32 mouse cellular contexts compared by ENCODE assay signal in genomic region chr16:10827269-10827668, GRCm38 (mm10). TPM values are rescaled to one million over a fixed set of nuclear protein-coding genes. Genes with fewer than 3 reads are reported as not detected.
DNase-seq lines count a peak whose midpoint lies in the region; ATAC-seq and TF ChIP-seq lines count a peak whose summit lies in the region.
"Had no signal": no experiment of that assay in that cellular context is flagged by ENCODE, and none has a peak within 500 bp of the region (broad histone marks: within the 10 kb centered on the region; RNA-seq: fewer than 3 reads in every experiment).

No protein-coding gene starts in this region.

- peak overlapping the region; percentile 51; the same call in 1 of the 2 replicates for H3K27ac ChIP-seq in liver, postnatal 0 days (ENCODE audit: low read depth)
- no peak overlapping the region for H3K27ac ChIP-seq in liver, embryonic 11.5 days (ENCODE audit: low read depth, low read length)
- H3K27ac ChIP-seq in thymus, adult 2 months (ENCODE audit: control insufficient read depth, insufficient read depth, low read length): peak overlapping the region; percentile 96
- no peak overlapping the region for H3K27ac ChIP-seq in forebrain, postnatal 0 days (ENCODE audit: low read depth, low read length)
- H3K27ac ChIP-seq: forebrain, embryonic 10.5 days; forebrain, embryonic 13.5 days; gastrocnemius, adult 2 months; heart, embryonic 15.5 days; hindbrain, embryonic 10.5 days; hindbrain, embryonic 13.5 days had no signal

- no peak for TF ChIP-seq EP300 in liver, postnatal 0 days (IDR thresholded peaks at IDR 0.05; ENCODE audit: low read depth)

- no peak for DNase-seq in liver, postnatal 0 days
- DNase-seq in liver, embryonic 11.5 days (ENCODE audit: low spot score): no peak
- DNase-seq in thymus, adult 2 months: peak; percentile 53
- peak; percentile 60 for DNase-seq in thymus, postnatal 25 days
- DNase-seq in right cerebral cortex, adult 2 months (ENCODE audit: low spot score in 2 of 2): no peak
- DNase-seq in urinary bladder, postnatal 10 days (ENCODE audit: low spot score): no peak
- no peak for DNase-seq in forebrain, postnatal 0 days
- DNase-seq: adrenal gland, adult 8-10 months; adrenal gland, postnatal 25 days; cerebellum, adult 18-20 months; cerebellum, adult 9-10 months; cerebellum, postnatal 14 days; gastrocnemius, adult 2 months; gastrocnemius, postnatal 14 days; heart, adult 11 months; heart, postnatal 36 days had no signal

- no peak overlapping the region for H3K4me2 ChIP-seq in liver, postnatal 0 days (ENCODE audit: low read depth, low read length)
- no peak overlapping the region for H3K4me2 ChIP-seq in liver, embryonic 11.5 days
- no peak overlapping the region for H3K4me2 ChIP-seq in forebrain, postnatal 0 days (ENCODE audit: low read depth)
- H3K4me2 ChIP-seq: forebrain, embryonic 13.5 days; heart, embryonic 12.5 days; heart, embryonic 15.5 days; hindbrain, embryonic 13.5 days had no signal

- no peak overlapping the region for H3K9ac ChIP-seq in liver, postnatal 0 days (replicated peaks)
- H3K9ac ChIP-seq in liver, embryonic 11.5 days (ENCODE audit: low read depth, low read length): no peak overlapping the region
- H3K9ac ChIP-seq in forebrain, postnatal 0 days: no peak overlapping the region
- H3K9ac ChIP-seq: forebrain, embryonic 13.5 days; heart, embryonic 12.5 days; heart, embryonic 15.5 days; hindbrain, embryonic 13.5 days had no signal

- no peaks in the 10 kb centered on the region for H3K36me3 ChIP-seq in liver, postnatal 0 days (replicated peaks; ENCODE audit: insufficient read depth, low read length)
- H3K36me3 ChIP-seq in liver, embryonic 11.5 days (ENCODE audit: control insufficient read depth, insufficient read depth, low read length): no peaks in the 10 kb centered on the region
- H3K36me3 ChIP-seq in thymus, adult 2 months (ENCODE audit: control insufficient read depth, insufficient read depth, low read length): no peaks in the 10 kb centered on the region
- H3K36me3 ChIP-seq in forebrain, postnatal 0 days (ENCODE audit: insufficient read depth): no peaks in the 10 kb centered on the region
- H3K36me3 ChIP-seq: forebrain, embryonic 10.5 days; heart, embryonic 12.5 days; heart, embryonic 15.5 days; hindbrain, embryonic 10.5 days; hindbrain, embryonic 13.5 days had no signal

- no peak for TF ChIP-seq CTCF in liver, postnatal 0 days (IDR thresholded peaks at IDR 0.05; ENCODE audit: low read depth)
- no peak for TF ChIP-seq CTCF in thymus, adult 2 months (IDR thresholded peaks at IDR 0.05; ENCODE audit: borderline replicate concordance, control insufficient read depth, extremely low read depth, insufficient read depth, low read length, poor library complexity)
- TF ChIP-seq CTCF in forebrain, postnatal 0 days (IDR thresholded peaks at IDR 0.05; ENCODE audit: low read depth): no peak

- peak; percentile 40; the same call in 1 of the 2 replicates for TF ChIP-seq POLR2A in thymus, adult 2 months (IDR thresholded peaks at IDR 0.05; ENCODE audit: control insufficient read depth, extremely low read depth, insufficient read depth, low read length, poor library complexity)

- H3K4me3 ChIP-seq in liver, postnatal 0 days (ENCODE audit: low read depth, low read length): no peak overlapping the region
- H3K4me3 ChIP-seq in liver, embryonic 11.5 days (ENCODE audit: low read depth, low read length): no peak overlapping the region
- peak overlapping the region; percentile 2; the same call in 1 of the 2 replicates for H3K4me3 ChIP-seq in thymus, adult 2 months (ENCODE audit: control insufficient read depth, insufficient read depth, low read length)
- no peak overlapping the region for H3K4me3 ChIP-seq in forebrain, postnatal 0 days (ENCODE audit: low read depth, low read length)
- H3K4me3 ChIP-seq: forebrain, embryonic 10.5 days; forebrain, embryonic 13.5 days; gastrocnemius, adult 2 months; heart, embryonic 12.5 days; heart, embryonic 15.5 days; hindbrain, embryonic 10.5 days; hindbrain, embryonic 13.5 days had no signal

- no peak for ATAC-seq in liver, postnatal 0 days
- no peak for ATAC-seq in liver, embryonic 11.5 days (replicated peaks; ENCODE audit: low FRiP score)
- ATAC-seq in forebrain, postnatal 0 days: no peak
- ATAC-seq: activated CD4-positive, CD25-positive, alpha-beta regulatory T cell, adult 4 months; CD4-positive, CD25-positive, alpha-beta regulatory T cell, adult 4 months; forebrain, embryonic 13.5 days; forebrain, embryonic 16.5 days; hindbrain, embryonic 16.5 days had no signal

- WGBS in liver, postnatal 0 days (ENCODE audit: insufficient replicate concordance): 75% methylated on average over 9 of the region's 9 CpGs
- WGBS in liver, embryonic 11.5 days: 85% methylated on average over 9 of the region's 9 CpGs
- WGBS in thymus, adult 2 months: 50% methylated on average over 9 of the region's 9 CpGs
- WGBS in forebrain, postnatal 0 days: 93% methylated on average over 9 of the region's 9 CpGs

- H3K9me3 ChIP-seq in liver, postnatal 0 days (ENCODE audit: low read length): no peaks in the 10 kb centered on the region
- H3K9me3 ChIP-seq in liver, embryonic 11.5 days (ENCODE audit: control insufficient read depth, low read length): no peaks in the 10 kb centered on the region
- no peaks in the 10 kb centered on the region for H3K9me3 ChIP-seq in forebrain, postnatal 0 days (ENCODE audit: low read length)
- H3K9me3 ChIP-seq: forebrain, embryonic 10.5 days; forebrain, embryonic 13.5 days; heart, embryonic 15.5 days; hindbrain, embryonic 10.5 days; hindbrain, embryonic 13.5 days had no signal

- no peaks in the 10 kb centered on the region for H3K4me1 ChIP-seq in liver, postnatal 0 days (ENCODE audit: insufficient read depth)
- H3K4me1 ChIP-seq in liver, embryonic 11.5 days (replicated peaks; ENCODE audit: control insufficient read depth, insufficient read depth, low read length): no peaks in the 10 kb centered on the region
- H3K4me1 ChIP-seq in thymus, adult 2 months (replicated peaks; ENCODE audit: control insufficient read depth, insufficient read depth, low read length): peaks cover 47% of the 10 kb centered on the region
- H3K4me1 ChIP-seq in forebrain, postnatal 0 days (ENCODE audit: insufficient read depth): no peaks in the 10 kb centered on the region
- H3K4me1 ChIP-seq: forebrain, embryonic 10.5 days; forebrain, embryonic 13.5 days; heart, embryonic 12.5 days; heart, embryonic 15.5 days; hindbrain, embryonic 10.5 days; hindbrain, embryonic 13.5 days had no signal

- H3K27me3 ChIP-seq in liver, postnatal 0 days (ENCODE audit: insufficient read depth, low read length): no peaks in the 10 kb centered on the region
- H3K27me3 ChIP-seq in liver, embryonic 11.5 days (replicated peaks; ENCODE audit: control insufficient read depth, insufficient read depth, low read length): peaks cover 2% of the 10 kb centered on the region; the same call in 1 of the 2 replicates
- H3K27me3 ChIP-seq in thymus, adult 2 months (ENCODE audit: control insufficient read depth, insufficient read depth, low read length): no peaks in the 10 kb centered on the region
- H3K27me3 ChIP-seq in forebrain, postnatal 0 days (ENCODE audit: insufficient read depth, low read length): no peaks in the 10 kb centered on the region
- H3K27me3 ChIP-seq: forebrain, embryonic 13.5 days; heart, embryonic 12.5 days; heart, embryonic 15.5 days; hindbrain, embryonic 13.5 days had no signal

RNA-seq across cellular contexts. Expression of gene Rmi2, which starts 7.6 kb away (rescaled TPM):
- 1.1 TPM in 2 replicates for polyA plus RNA-seq in liver, postnatal 0 days (2015; fragmentation: Nextera tagmentation; extraction: Ambion mirVana)
- 3.0 and 3.4 TPM in 2 replicates for polyA plus RNA-seq in liver, embryonic 11.5 days (2014; fragmentation: Nextera tagmentation; extraction: Ambion mirVana)
- 23.0 and 59.4 TPM in 2 replicates for polyA plus RNA-seq in thymus, adult 2 months (2012; rRNA removed)
- 0.69 and 0.76 TPM in 2 replicates for total RNA-seq in forebrain, postnatal 0 days (2014; rRNA removed)
- polyA plus RNA-seq in forebrain, postnatal 0 days (2015; fragmentation: Nextera tagmentation; extraction: Ambion mirVana): 0.30 and 0.35 TPM in 2 replicates

RNA-seq across cellular contexts. Expression of gene Gm11172, which starts 14.6 kb away (rescaled TPM):
- polyA plus RNA-seq in liver, postnatal 0 days (2015; fragmentation: Nextera tagmentation; extraction: Ambion mirVana): not detected in 2 replicates
- not detected in 2 replicates for polyA plus RNA-seq in liver, embryonic 11.5 days (2014; fragmentation: Nextera tagmentation; extraction: Ambion mirVana)
- not detected in 2 replicates for polyA plus RNA-seq in thymus, adult 2 months (2012; rRNA removed)
- total RNA-seq in forebrain, postnatal 0 days (2014; rRNA removed): not detected in 2 replicates
- polyA plus RNA-seq in forebrain, postnatal 0 days (2015; fragmentation: Nextera tagmentation; extraction: Ambion mirVana): not detected in 2 replicates
- total RNA-seq: adrenal gland, adult 8-10 months; adrenal gland, postnatal 25 days; gastrocnemius, adult 2 months; gastrocnemius, postnatal 14 days; gastrocnemius, postnatal 4 days; heart, postnatal 36 days; MEL had no signal
- polyA plus RNA-seq: activated CD4-positive, CD25-positive, alpha-beta regulatory T cell, adult 4 months; C2C12; CD4-positive, CD25-positive, alpha-beta regulatory T cell, adult 4 months; embryonic facial prominence, embryonic 11.5 days; embryonic facial prominence, embryonic 14.5 days; forebrain, embryonic 10.5 days; forebrain, embryonic 13.5 days; forebrain, embryonic 16.5 days; frontal cortex, adult 2 months; heart, embryonic 12.5 days; heart, embryonic 15.5 days; hindbrain, embryonic 10.5 days; hindbrain, embryonic 13.5 days; hindbrain, embryonic 16.5 days had no signal

RNA-seq across cellular contexts. Expression of gene Prm1, which starts 21.6 kb away (rescaled TPM):
- not detected in 2 replicates for polyA plus RNA-seq in liver, postnatal 0 days (2015; fragmentation: Nextera tagmentation; extraction: Ambion mirVana)
- polyA plus RNA-seq in liver, embryonic 11.5 days (2014; fragmentation: Nextera tagmentation; extraction: Ambion mirVana): not detected in 2 replicates
- 0.96 and 6.1 TPM in 2 replicates for polyA plus RNA-seq in thymus, adult 2 months (2012; rRNA removed)
- not detected in 2 replicates for total RNA-seq in forebrain, postnatal 0 days (2014; rRNA removed)
- not detected in 2 replicates for polyA plus RNA-seq in forebrain, postnatal 0 days (2015; fragmentation: Nextera tagmentation; extraction: Ambion mirVana)
- total RNA-seq: adrenal gland, adult 8-10 months; adrenal gland, postnatal 25 days; gastrocnemius, adult 2 months; gastrocnemius, postnatal 14 days; gastrocnemius, postnatal 4 days; heart, postnatal 36 days; MEL had no signal
- polyA plus RNA-seq: C2C12; embryonic facial prominence, embryonic 11.5 days; embryonic facial prominence, embryonic 14.5 days; forebrain, embryonic 10.5 days; forebrain, embryonic 13.5 days; forebrain, embryonic 16.5 days; frontal cortex, adult 2 months; heart, embryonic 12.5 days; hindbrain, embryonic 10.5 days; hindbrain, embryonic 13.5 days; hindbrain, embryonic 16.5 days had no signal

RNA-seq across cellular contexts. Expression of gene Prm2, which starts 31.3 kb away (rescaled TPM):
- polyA plus RNA-seq in liver, postnatal 0 days (2015; fragmentation: Nextera tagmentation; extraction: Ambion mirVana): not detected in 2 replicates
- not detected in 2 replicates for polyA plus RNA-seq in liver, embryonic 11.5 days (2014; fragmentation: Nextera tagmentation; extraction: Ambion mirVana)
- 0.50 and 7.0 TPM in 2 replicates for polyA plus RNA-seq in thymus, adult 2 months (2012; rRNA removed)
- not detected in 2 replicates for total RNA-seq in forebrain, postnatal 0 days (2014; rRNA removed)
- polyA plus RNA-seq in forebrain, postnatal 0 days (2015; fragmentation: Nextera tagmentation; extraction: Ambion mirVana): not detected in 2 replicates
- total RNA-seq: adrenal gland, adult 8-10 months; adrenal gland, postnatal 25 days; gastrocnemius, adult 2 months; gastrocnemius, postnatal 14 days; gastrocnemius, postnatal 4 days; heart, postnatal 36 days; MEL had no signal
- polyA plus RNA-seq: activated CD4-positive, CD25-positive, alpha-beta regulatory T cell, adult 4 months; C2C12; CD4-positive, CD25-positive, alpha-beta regulatory T cell, adult 4 months; embryonic facial prominence, embryonic 11.5 days; embryonic facial prominence, embryonic 14.5 days; forebrain, embryonic 10.5 days; forebrain, embryonic 13.5 days; forebrain, embryonic 16.5 days; frontal cortex, adult 2 months; heart, embryonic 12.5 days; heart, embryonic 15.5 days; hindbrain, embryonic 10.5 days; hindbrain, embryonic 13.5 days; hindbrain, embryonic 16.5 days had no signal

RNA-seq across cellular contexts. Expression of gene Prm3, which starts 36.6 kb away (rescaled TPM):
- not detected in 2 replicates for polyA plus RNA-seq in liver, postnatal 0 days (2015; fragmentation: Nextera tagmentation; extraction: Ambion mirVana)
- polyA plus RNA-seq in liver, embryonic 11.5 days (2014; fragmentation: Nextera tagmentation; extraction: Ambion mirVana): not detected in 2 replicates
- polyA plus RNA-seq in thymus, adult 2 months (2012; rRNA removed): not detected in 2 replicates
- not detected in 2 replicates for total RNA-seq in forebrain, postnatal 0 days (2014; rRNA removed)
- polyA plus RNA-seq in forebrain, postnatal 0 days (2015; fragmentation: Nextera tagmentation; extraction: Ambion mirVana): not detected in 2 replicates
- total RNA-seq: adrenal gland, adult 8-10 months; adrenal gland, postnatal 25 days; gastrocnemius, adult 2 months; gastrocnemius, postnatal 14 days; gastrocnemius, postnatal 4 days; heart, postnatal 36 days; MEL had no signal
- polyA plus RNA-seq: activated CD4-positive, CD25-positive, alpha-beta regulatory T cell, adult 4 months; C2C12; CD4-positive, CD25-positive, alpha-beta regulatory T cell, adult 4 months; embryonic facial prominence, embryonic 11.5 days; embryonic facial prominence, embryonic 14.5 days; forebrain, embryonic 10.5 days; forebrain, embryonic 13.5 days; forebrain, embryonic 16.5 days; frontal cortex, adult 2 months; heart, embryonic 12.5 days; heart, embryonic 15.5 days; hindbrain, embryonic 10.5 days; hindbrain, embryonic 13.5 days; hindbrain, embryonic 16.5 days had no signal

Comparison
In these comparisons a context has a peak if more than half of its experiments do, and no peak if none do; other contexts are left out.
1. H3K27ac ChIP-seq: peak in liver, postnatal 0 days (single experiment) and thymus, adult 2 months (single experiment); none in liver, embryonic 11.5 days (single experiment) and forebrain, postnatal 0 days (single experiment).
2. DNase-seq: peak in thymus, adult 2 months (single experiment) and thymus, postnatal 25 days (single experiment); none in liver, postnatal 0 days (single experiment), liver, embryonic 11.5 days (single experiment), right cerebral cortex, adult 2 months (0 of 2), urinary bladder, postnatal 10 days (single experiment) and forebrain, postnatal 0 days (single experiment).